Mouse (Mus musculus) heart, embryonic 16.5 days (tissue): ENCODE results near the gene Slc15a1. TPM values are rescaled to one million over a fixed set of nuclear protein-coding genes. Genes with fewer than 3 reads are reported as not detected.
A peak's percentile ranks its signal among the peaks of the same experiment; 100 is the strongest.

ENCODE experiments used
- ATAC-seq: fragments of 200-750 bp; cut with Nextera tagmentation; replicated peaks from 2 replicates; pipeline ENCODE4 v1.8.0; 2017; ENCODE audit warnings: moderate number of reproducible peaks; ENCODE audit not compliant: insufficient read depth, low FRiP score; ENCODE audit errors: extremely low read depth
- H3K27ac ChIP-seq: fragments of 300-500 bp; sonication (generic); 2 replicates; pipeline ENCODE4 v1.5.1; 2014; ENCODE audit warnings: mild to moderate bottlenecking, low read length, control low read depth, moderate library complexity
- H3K27me3 ChIP-seq: fragments of 300-500 bp; sonication (generic); 2 replicates; pipeline ENCODE4 v1.6.1; 2014; ENCODE audit warnings: low read length, mixed read lengths; ENCODE audit not compliant: control insufficient read depth, insufficient read depth
- H3K36me3 ChIP-seq: fragments of 300-500 bp; sonication (generic); 2 replicates; pipeline ENCODE4 v1.6.1; 2014; ENCODE audit not compliant: control insufficient read depth, insufficient read depth
- H3K4me1 ChIP-seq: fragments of 300-500 bp; sonication (generic); 2 replicates; pipeline ENCODE4 v1.6.1; 2014; ENCODE audit warnings: low read length, mixed read lengths; ENCODE audit not compliant: control insufficient read depth, insufficient read depth
- H3K4me2 ChIP-seq: fragments of 300-500 bp; sonication (generic); 2 replicates; pipeline ENCODE4 v1.6.1; 2014; ENCODE audit warnings: low read depth, mild to moderate bottlenecking, control low read depth, low read length
- H3K4me3 ChIP-seq: fragments of 300-500 bp; sonication (generic); 2 replicates; pipeline ENCODE4 v1.5.1; 2014; ENCODE audit warnings: mild to moderate bottlenecking, control low read depth, low read length
- H3K9ac ChIP-seq: fragments of 300-500 bp; sonication (generic); 2 replicates; pipeline ENCODE4 v1.6.1; 2014; ENCODE audit warnings: low read length, control low read depth
- H3K9me3 ChIP-seq: fragments of 300-500 bp; sonication (generic); replicated peaks from 2 replicates; pipeline ENCODE4 v1.6.1; 2016; ENCODE audit warnings: low read length; ENCODE audit not compliant: control insufficient read depth
- WGBS: fragments of 180-500 bp; shearing (Covaris S2); extraction: QIAGEN DNeasy Blood & Tissue Kit; methylation state at CpG from one replicate; pipeline ENCODE4 v1.1.7; 2014; 5-methylcytosine and 5-hydroxymethylcytosine counted together
- polyA plus RNA-seq: library from polyadenylated mRNA; unstranded; fragments of >200 nt; fragmentation: Nextera tagmentation; extraction: Ambion mirVana; gene quantifications from 2 replicates; pipeline ENCODE4 v1.2.1, GENCODE M21; 2015

The Slc15a1 gene
- polyA plus RNA-seq, result 0.17 and 0.89 TPM in 2 replicates

DNA sequence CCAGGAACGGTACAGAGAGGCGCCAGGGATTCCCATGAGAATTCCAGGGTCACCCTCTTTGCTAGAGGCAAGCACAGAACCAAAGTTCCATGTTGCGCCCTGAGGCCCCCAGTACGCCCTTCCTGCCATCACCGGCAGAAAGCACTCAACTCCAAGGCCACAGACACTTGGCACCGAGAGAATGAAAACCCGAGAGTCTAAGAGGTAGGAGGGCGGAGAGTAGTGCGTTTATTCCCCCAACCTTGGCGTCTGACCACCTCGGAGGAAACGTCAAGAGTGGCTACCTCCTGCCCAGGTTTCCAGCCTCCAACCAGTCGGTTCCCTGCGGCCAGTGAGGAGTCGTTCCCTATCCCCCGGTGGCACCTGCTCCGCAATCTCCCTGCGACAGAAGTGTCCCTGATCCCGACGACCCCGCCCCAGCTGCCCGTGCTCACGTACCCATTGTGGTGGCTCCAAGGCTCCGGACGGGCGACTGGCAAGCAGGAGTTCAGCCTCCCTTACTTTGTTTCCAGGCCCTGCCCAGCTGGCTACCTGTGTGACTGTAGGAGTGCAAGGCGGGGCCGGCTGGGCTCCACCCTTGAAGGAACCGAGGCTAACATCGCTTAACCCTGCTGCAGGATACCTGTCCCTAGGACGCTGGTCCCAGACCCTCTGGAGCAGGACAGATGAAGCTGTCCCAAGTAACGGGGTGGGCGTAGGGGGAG is at the start of gene Slc15a1:
Slc15a1 (minus strand) TSS at position 472 of the 704 bp plus-strand sequence.
- no peaks in the 10 kb centered on the region for H3K9me3 ChIP-seq
- H3K27me3 ChIP-seq, result peaks cover 27% of the 10 kb centered on the region
- no peaks in the 10 kb centered on the region for H3K36me3 ChIP-seq
- no peak for ATAC-seq
- H3K9ac ChIP-seq, result 0 out of 2 replicates have a peak within 1 kb of the TSS, but pooled peaks have one; percentile 16
- H3K4me1 ChIP-seq, result peaks cover 5% of the 10 kb centered on the region; the same call in 1 of the 2 replicates
- peak within 1 kb of the TSS; percentile 63 for H3K4me2 ChIP-seq
- 14% methylated on average over 33 of the region's 33 CpGs for WGBS
- H3K4me3 ChIP-seq, result peak within 1 kb of the TSS; percentile 44
- no peak within 1 kb of the TSS for H3K27ac ChIP-seq

DNA sequence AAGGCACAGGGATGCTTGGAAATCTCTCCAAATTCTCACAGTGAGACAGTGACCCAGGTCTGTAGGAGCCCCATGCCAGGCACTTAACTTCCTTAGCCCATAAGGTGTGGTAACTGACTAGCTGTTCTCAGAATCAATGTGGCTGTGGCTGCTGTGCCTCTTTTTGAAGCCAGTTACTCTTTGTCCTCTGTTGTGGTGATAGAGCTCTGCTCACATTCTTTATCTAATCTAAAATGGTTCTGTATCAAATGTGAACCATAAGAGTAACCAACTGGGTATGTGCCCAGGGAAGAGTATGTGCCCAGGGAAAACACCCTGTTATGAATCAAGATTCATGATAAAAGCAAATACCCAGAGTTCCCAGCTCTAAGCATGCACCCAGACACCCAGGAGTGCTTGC is 48.7 kb upstream of the Slc15a1 start:
- no peak; the same call in 1 of the 2 replicates for ATAC-seq
- H3K9me3 ChIP-seq, result no peaks in the 10 kb centered on the region
- H3K27ac ChIP-seq, result no peak overlapping the region
- H3K4me1 ChIP-seq, result no peaks in the 10 kb centered on the region
- no peaks in the 10 kb centered on the region for H3K27me3 ChIP-seq
- no peak overlapping the region for H3K4me2 ChIP-seq
- no peak overlapping the region for H3K4me3 ChIP-seq
- H3K9ac ChIP-seq, result no peak overlapping the region
- no peaks in the 10 kb centered on the region for H3K36me3 ChIP-seq

DNA sequence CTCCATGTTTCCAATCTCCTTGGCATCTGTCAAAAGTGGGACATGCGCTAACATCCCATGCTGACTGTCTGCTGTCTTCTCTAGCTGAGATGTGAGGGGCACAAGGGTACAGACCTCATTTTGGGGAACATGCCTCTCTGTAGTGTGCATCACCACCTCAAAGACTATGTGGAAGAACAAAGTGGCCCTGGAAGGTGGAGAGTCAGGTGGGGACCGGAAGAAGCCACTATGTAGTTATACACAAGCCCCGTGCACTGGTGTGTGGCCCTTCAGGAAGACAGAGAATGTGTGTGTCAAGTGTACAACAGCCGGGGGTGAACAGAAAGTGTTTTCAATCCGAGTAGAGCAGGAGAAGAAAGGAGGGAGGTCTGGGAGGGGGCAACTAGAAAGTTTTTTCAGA is 47.5 kb upstream of the Slc15a1 start:
- no peaks in the 10 kb centered on the region for H3K27me3 ChIP-seq
- H3K4me3 ChIP-seq, result no peak overlapping the region
- H3K36me3 ChIP-seq, result no peaks in the 10 kb centered on the region
- H3K9ac ChIP-seq, result no peak overlapping the region
- WGBS, result 68% methylated on average over 5 of the region's 5 CpGs
- peaks cover 4% of the 10 kb centered on the region for H3K4me1 ChIP-seq
- H3K27ac ChIP-seq, result no peak overlapping the region
- H3K4me2 ChIP-seq, result no peak overlapping the region
- peak; percentile 55 for ATAC-seq
- no peaks in the 10 kb centered on the region for H3K9me3 ChIP-seq

DNA sequence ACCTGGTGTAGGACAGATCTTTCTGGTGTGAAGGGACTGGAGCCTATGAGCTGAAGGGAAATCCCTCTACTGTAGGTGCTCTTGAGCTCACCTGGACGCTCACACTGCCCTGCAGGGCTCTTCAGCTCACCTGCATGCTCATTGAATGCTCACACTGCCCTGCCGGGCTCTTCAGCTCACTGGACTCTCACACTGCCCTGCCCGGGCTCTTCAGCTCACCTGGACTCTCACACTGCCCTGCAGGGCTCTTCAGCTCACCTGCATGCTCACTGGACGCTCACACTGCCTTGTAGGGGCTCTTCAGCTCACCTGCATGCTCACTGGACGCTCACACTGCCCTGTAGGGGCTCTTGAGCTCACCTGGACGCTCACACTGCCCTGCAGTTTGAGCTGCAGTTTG is 44.8 kb upstream of the Slc15a1 start:
- WGBS, result 73% methylated on average over 6 of the region's 6 CpGs
- H3K27me3 ChIP-seq, result no peaks in the 10 kb centered on the region
- H3K4me3 ChIP-seq, result no peak overlapping the region
- H3K9ac ChIP-seq, result no peak overlapping the region
- ATAC-seq, result no peak
- peaks cover 7% of the 10 kb centered on the region for H3K4me1 ChIP-seq
- H3K4me2 ChIP-seq, result no peak overlapping the region
- H3K9me3 ChIP-seq, result no peaks in the 10 kb centered on the region
- H3K27ac ChIP-seq, result no peak overlapping the region
- no peaks in the 10 kb centered on the region for H3K36me3 ChIP-seq

DNA sequence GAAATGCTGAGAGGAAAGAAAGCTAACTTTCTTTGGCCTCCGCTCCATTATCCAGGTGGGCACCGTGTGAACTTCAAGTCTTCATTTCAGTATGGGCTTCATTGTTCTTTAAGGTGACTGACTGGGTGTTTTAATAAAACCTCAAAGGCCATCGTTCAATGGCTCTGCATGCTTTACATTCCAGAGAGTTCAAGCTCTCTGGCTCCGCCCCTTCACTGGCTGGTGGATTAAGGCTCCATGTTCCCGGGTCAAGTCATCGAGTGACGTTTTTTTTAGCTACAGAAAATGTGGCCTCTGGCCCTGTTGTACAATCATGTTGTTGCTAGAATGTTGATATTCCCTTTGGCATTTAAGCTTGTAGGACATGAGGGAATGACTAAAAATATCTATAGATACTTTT is 42.7 kb upstream of the Slc15a1 start:
- H3K9ac ChIP-seq, result no peak overlapping the region
- WGBS, result 44% methylated on average over 7 of the region's 7 CpGs
- H3K27me3 ChIP-seq, result no peaks in the 10 kb centered on the region

DNA sequence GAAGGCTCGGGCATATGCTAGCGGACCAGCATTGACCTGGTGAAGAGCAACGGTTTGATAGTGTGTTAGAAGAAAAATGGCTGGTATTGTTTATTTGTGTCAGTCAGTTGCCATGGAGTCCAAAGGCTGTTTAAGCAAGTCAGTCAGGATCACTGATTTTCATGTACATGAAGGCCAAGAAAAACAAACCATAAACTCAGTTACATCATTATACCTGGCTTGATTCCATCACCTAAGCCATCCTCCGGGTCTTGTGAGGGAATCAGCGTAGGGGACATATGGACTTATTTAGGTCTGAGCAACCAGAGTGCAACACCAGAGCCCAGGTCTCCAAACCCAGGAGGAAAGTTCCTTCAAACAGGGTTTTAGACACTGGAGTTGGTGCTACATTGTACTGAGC is 41.6 kb upstream of the Slc15a1 start:
- WGBS, result 77% methylated on average over 5 of the region's 5 CpGs
- Histone ChIP-seq H3K4me2 (no peak overlapping the region), H3K9me3 (no peaks in the 10 kb centered on the region), H3K27me3 (no peaks in the 10 kb centered on the region), H3K27ac (no peak overlapping the region), H3K9ac (no peak overlapping the region), H3K36me3 (no peaks in the 10 kb centered on the region), H3K4me3 (no peak overlapping the region), H3K4me1 (peaks cover 7% of the 10 kb centered on the region)
- no peak for ATAC-seq

More for the DNA sequence above, 42.7 kb upstream of the Slc15a1 start:
- Histone ChIP-seq H3K9me3 (no peaks in the 10 kb centered on the region), H3K4me3 (no peak overlapping the region), H3K27ac (no peak overlapping the region), H3K4me1 (peaks cover 7% of the 10 kb centered on the region), H3K36me3 (no peaks in the 10 kb centered on the region), H3K4me2 (no peak overlapping the region)
- ATAC-seq, result no peak

DNA sequence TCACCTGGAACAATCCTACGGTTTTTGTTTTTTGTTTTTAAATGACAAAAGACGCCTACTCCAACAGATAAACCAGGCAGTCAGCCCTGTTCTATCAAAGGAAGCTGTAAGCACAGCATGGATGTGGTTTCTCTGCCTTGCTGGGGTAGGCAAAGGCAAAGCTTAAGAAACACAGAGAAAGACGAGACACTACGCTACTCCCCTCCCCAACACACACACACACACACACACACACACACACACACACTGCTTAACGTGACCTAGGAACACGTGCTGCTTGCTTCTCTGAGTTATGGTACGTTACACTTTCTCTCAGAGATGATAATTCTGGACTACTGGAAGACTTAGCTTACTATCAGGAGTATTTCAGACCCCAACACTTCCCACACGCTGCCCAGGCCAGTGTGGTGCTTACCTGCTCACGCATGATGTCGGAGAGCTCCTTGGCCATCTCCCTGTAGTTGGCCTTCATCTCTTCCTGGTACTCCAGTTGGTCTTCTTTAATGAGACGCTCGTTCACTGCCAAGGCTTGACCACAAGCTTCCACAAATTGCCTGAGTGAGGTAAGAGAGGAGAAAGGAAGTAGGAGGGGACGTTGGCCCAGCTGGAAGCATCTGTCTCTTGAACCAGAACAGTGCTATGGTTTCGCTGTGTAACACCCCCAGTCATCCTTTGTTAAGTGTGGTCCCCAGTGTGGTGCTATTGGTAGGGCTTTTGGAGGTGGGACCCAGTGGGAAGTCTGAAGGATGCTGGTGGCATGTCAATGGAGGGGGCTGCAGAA is 40.7 kb upstream of the Slc15a1 start:
- Histone ChIP-seq H3K4me1 (peaks cover 12% of the 10 kb centered on the region), H3K9me3 (no peaks in the 10 kb centered on the region), H3K36me3 (no peaks in the 10 kb centered on the region), H3K4me2 (no peak overlapping the region), H3K4me3 (no peak overlapping the region), H3K27me3 (no peaks in the 10 kb centered on the region), H3K27ac (no peak overlapping the region), H3K9ac (no peak overlapping the region)
- ATAC-seq, result no peak
- 84% methylated on average over 14 of the region's 14 CpGs for WGBS

DNA sequence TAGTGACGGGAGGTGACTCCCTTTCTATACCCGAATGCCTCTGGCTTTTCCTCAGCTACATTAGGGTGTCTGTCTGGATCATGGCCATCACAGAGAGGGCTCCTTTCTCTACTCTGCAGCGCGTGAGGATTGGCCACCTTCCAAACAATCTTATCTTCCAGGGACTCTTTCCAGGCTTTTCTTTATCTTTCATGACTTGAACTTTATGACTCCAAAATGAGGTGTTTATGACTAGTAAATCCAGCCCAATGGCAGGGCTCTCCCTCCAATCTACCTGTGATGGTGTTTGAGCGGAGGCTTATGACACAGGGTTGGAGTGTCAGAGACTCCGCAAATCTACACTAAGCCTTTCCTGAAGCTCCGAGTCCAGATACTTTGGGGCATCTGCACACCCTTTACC is 36.2 kb upstream of the Slc15a1 start:
- no peak overlapping the region for H3K4me3 ChIP-seq
- no peaks in the 10 kb centered on the region for H3K27me3 ChIP-seq
- ATAC-seq, result no peak
- H3K36me3 ChIP-seq, result no peaks in the 10 kb centered on the region
- H3K27ac ChIP-seq, result no peak overlapping the region
- 39% methylated on average over 7 of the region's 7 CpGs for WGBS
- H3K9me3 ChIP-seq, result peaks cover 4% of the 10 kb centered on the region
- no peak overlapping the region for H3K9ac ChIP-seq
- H3K4me2 ChIP-seq, result no peak overlapping the region
- H3K4me1 ChIP-seq, result peaks cover 6% of the 10 kb centered on the region; the same call in 1 of the 2 replicates

DNA sequence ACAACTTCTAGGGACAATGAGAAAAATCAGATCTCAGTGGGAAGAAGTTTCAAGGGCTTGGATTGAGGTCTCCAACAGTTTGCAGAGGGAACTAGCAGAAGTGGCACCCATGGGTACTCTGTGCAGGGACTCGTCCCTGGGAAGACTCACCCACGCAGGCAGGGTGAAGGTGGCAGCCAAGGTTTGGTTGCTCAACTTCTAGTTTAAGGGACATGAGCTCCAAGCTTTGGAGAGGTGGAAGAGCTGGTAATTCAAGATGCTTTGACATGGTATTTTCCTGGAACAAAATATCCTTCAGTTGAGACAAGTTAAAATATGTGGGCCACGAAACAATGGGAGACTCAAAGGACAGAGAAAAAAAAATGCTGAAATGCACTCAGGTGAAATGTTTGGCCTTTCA is 29.4 kb upstream of the Slc15a1 start:
- Histone ChIP-seq H3K4me2 (no peak overlapping the region), H3K27ac (no peak overlapping the region), H3K36me3 (no peaks in the 10 kb centered on the region), H3K4me3 (no peak overlapping the region), H3K9ac (no peak overlapping the region), H3K9me3 (peaks cover 3% of the 10 kb centered on the region), H3K4me1 (no peaks in the 10 kb centered on the region), H3K27me3 (no peaks in the 10 kb centered on the region)
- WGBS, result 88% methylated on average over 3 of the region's 3 CpGs
- ATAC-seq, result no peak
